Mouse (Mus musculus) heart, embryonic 16.5 days (tissue): ENCODE measurements around the gene Dcn. TPM values are rescaled to one million over a fixed set of nuclear protein-coding genes. Genes with fewer than 3 reads are reported as not detected.

ENCODE experiments used
- polyA plus RNA-seq: library from polyadenylated mRNA; unstranded; fragments of >200 nt; fragmentation: Nextera tagmentation; extraction: Ambion mirVana; gene quantifications from 2 replicates; pipeline ENCODE4 v1.2.1, GENCODE M21; 2015

Gene Dcn
- polyA plus RNA-seq, 1 experiment from 2014 or later: 356 TPM

Other genes with a start within 250 kb of the Dcn start
- gene Lum, start 85.5 kb downstream of the Dcn start, polyA plus RNA-seq: 91.3 and 93.1 TPM in 2 replicates
- 0.21 and 0.35 TPM in 2 replicates for gene Kera, start 127.3 kb downstream of the Dcn start, polyA plus RNA-seq
- gene Epyc, start 164.5 kb downstream of the Dcn start, polyA plus RNA-seq: 1.0 and 1.3 TPM in 2 replicates
- gene Ccer1, start 213.4 kb downstream of the Dcn start, polyA plus RNA-seq: not detected in 2 replicates
- not detected in 2 replicates for gene C030005K15Rik, start 247.1 kb downstream of the Dcn start, polyA plus RNA-seq